Mouse (Mus musculus) hindbrain, postnatal 0 days (tissue): ENCODE measurements at regions not wholly inside any gene's neighbourhood (a gene's known extent, or its start where the extent isn't known, plus 50 kb on each side); places are given as distances from the start of the nearest gene placed in this dataset.
"Not testable (repeated sequence)": the region's sequence is repeated elsewhere in the genome, so short reads cannot be mapped to it uniquely, and the experiment has no call there.

ENCODE experiments used
- ATAC-seq: fragments of 200-750 bp; cut with Nextera tagmentation; 2 replicates; pipeline ENCODE4 v1.8.0; 2017; ENCODE audit warnings: mild to moderate bottlenecking, moderate TSS enrichment, moderate library complexity
- DNase-seq: peaks from one replicate; pipeline ENCODE4 v3.0.0-alpha.2; 2015; ENCODE audit warnings: low spot score
- H3K27ac ChIP-seq: fragments of 300-500 bp; sonication (generic); 2 replicates; pipeline ENCODE4 v1.5.1; 2014; ENCODE audit warnings: mild to moderate bottlenecking
- H3K27me3 ChIP-seq: fragments of 300-500 bp; sonication (generic); 2 replicates; pipeline ENCODE4 v1.6.1; 2014; ENCODE audit warnings: low read length, mixed read lengths; ENCODE audit not compliant: insufficient read depth
- H3K36me3 ChIP-seq: fragments of 300-500 bp; sonication (generic); 2 replicates; pipeline ENCODE4 v1.6.1; 2014; ENCODE audit warnings: low read length, mixed read lengths; ENCODE audit not compliant: insufficient read depth
- H3K4me1 ChIP-seq: fragments of 300-500 bp; sonication (generic); 2 replicates; pipeline ENCODE4 v1.6.1; 2014; ENCODE audit warnings: antibody characterized with exemption, low read length, mixed read lengths; ENCODE audit not compliant: insufficient read depth
- H3K4me2 ChIP-seq: fragments of 300-500 bp; sonication (generic); 2 replicates; pipeline ENCODE4 v1.6.1; 2014; ENCODE audit warnings: low read depth, mild to moderate bottlenecking, low read length, moderate library complexity, mixed read lengths
- H3K4me3 ChIP-seq: fragments of 300-500 bp; sonication (generic); 2 replicates; pipeline ENCODE4 v1.5.1; 2014; ENCODE audit warnings: low read length
- H3K9ac ChIP-seq: fragments of 300-500 bp; sonication (generic); replicated peaks from 2 replicates; pipeline ENCODE4 v1.6.1; 2014; ENCODE audit warnings: mild to moderate bottlenecking, low read length, moderate library complexity, mixed read lengths
- H3K9me3 ChIP-seq: fragments of 300-500 bp; sonication (generic); 2 replicates; pipeline ENCODE4 v1.6.1; 2016; ENCODE audit warnings: low read length, mixed read lengths
- CTCF ChIP-seq: IDR thresholded peaks from 2 replicates; pipeline ENCODE4 v1.5.1; 2016; ENCODE audit warnings: antibody characterized with exemption, control low read depth, low read depth
- WGBS: fragments of 180-500 bp; shearing (Covaris S2); extraction: QIAGEN DNeasy Blood & Tissue Kit; methylation state at CpG from one replicate; pipeline ENCODE4 v1.1.7; 2014; 5-methylcytosine and 5-hydroxymethylcytosine counted together

GRCm38 (mm10) chr6:24347745-24348480, 167.0 kb downstream of the Iqub start:
- 0 out of 2 replicates have a peak overlapping the region, but pooled peaks have one; percentile 1 for H3K4me3 ChIP-seq
- no peaks in the 10 kb centered on the region for H3K4me1 ChIP-seq
- no peak for TF ChIP-seq CTCF
- H3K4me2 ChIP-seq, result peak overlapping the region; percentile 16; the same call in 1 of the 2 replicates
- no peaks in the 10 kb centered on the region for H3K36me3 ChIP-seq
- H3K27me3 ChIP-seq, result no peaks in the 10 kb centered on the region
- no peak overlapping the region for H3K9ac ChIP-seq
- H3K9me3 ChIP-seq, result no peaks in the 10 kb centered on the region
- whole genome bisulfite sequencing, result 32% methylated on average over 13 of the region's 13 CpGs
- no peak; the same call in 1 of the 2 replicates for ATAC-seq
- DNase-seq, result peak; percentile 33
- H3K27ac ChIP-seq, result no peak overlapping the region

GRCm38 (mm10) chr6:24342471-24342870, 172.4 kb downstream of the Iqub start:
- Histone ChIP-seq H3K27ac (no peak overlapping the region), H3K4me3 (no peak overlapping the region), H3K4me2 (no peak overlapping the region), H3K9ac (no peak overlapping the region), H3K4me1 (no peaks in the 10 kb centered on the region), H3K36me3 (no peaks in the 10 kb centered on the region), H3K9me3 (no peaks in the 10 kb centered on the region), H3K27me3 (no peaks in the 10 kb centered on the region)
- no peak for ATAC-seq
- no peak for DNase-seq
- TF ChIP-seq CTCF, result no peak

GRCm38 (mm10) chr6:24342056-24342455, 172.8 kb downstream of the Iqub start:
- no peaks in the 10 kb centered on the region for H3K36me3 ChIP-seq
- WGBS, result 88% methylated on average over 2 of the region's 2 CpGs
- no peaks in the 10 kb centered on the region for H3K27me3 ChIP-seq
- ATAC-seq (no peak), DNase-seq (no peak)
- no peaks in the 10 kb centered on the region for H3K9me3 ChIP-seq
- H3K4me1 ChIP-seq, result no peaks in the 10 kb centered on the region
- no peak overlapping the region for H3K9ac ChIP-seq
- H3K27ac ChIP-seq, result no peak overlapping the region
- TF ChIP-seq CTCF, result no peak
- no peak overlapping the region for H3K4me2 ChIP-seq
- H3K4me3 ChIP-seq, result no peak overlapping the region

- not testable (repeated sequence) for ATAC-seq, DNase-seq
- 79% methylated on average over 4 of the region's 4 CpGs for WGBS
Measured at GRCm38 (mm10) chr6:24340107-24340506, 172.2 kb upstream of the Slc13a1 start.

GRCm38 (mm10) chr6:24325215-24325614, 157.3 kb upstream of the Slc13a1 start:
- peak; percentile 76 for DNase-seq
- H3K27ac ChIP-seq, result no peak overlapping the region
- peak; percentile 72 for ATAC-seq
- H3K4me3 ChIP-seq, result no peak overlapping the region
- H3K4me2 ChIP-seq, result no peak overlapping the region
- no peaks in the 10 kb centered on the region for H3K27me3 ChIP-seq
- no peaks in the 10 kb centered on the region for H3K36me3 ChIP-seq
- no peaks in the 10 kb centered on the region for H3K4me1 ChIP-seq
- no peaks in the 10 kb centered on the region for H3K9me3 ChIP-seq
- TF ChIP-seq CTCF, result no peak
- no peak overlapping the region for H3K9ac ChIP-seq

More at GRCm38 (mm10) chr6:24340107-24340506, 172.2 kb upstream of the Slc13a1 start:
- not testable (repeated sequence) for H3K4me3 ChIP-seq, H3K4me1 ChIP-seq, H3K27me3 ChIP-seq, H3K4me2 ChIP-seq, H3K27ac ChIP-seq, H3K9me3 ChIP-seq, H3K36me3 ChIP-seq, H3K9ac ChIP-seq

GRCm38 (mm10) chr6:24324718-24325117, 156.8 kb upstream of the Slc13a1 start:
- Histone ChIP-seq H3K4me3 (no peak overlapping the region), H3K27ac (no peak overlapping the region), H3K4me2 (no peak overlapping the region), H3K27me3 (no peaks in the 10 kb centered on the region), H3K4me1 (no peaks in the 10 kb centered on the region), H3K36me3 (no peaks in the 10 kb centered on the region), H3K9ac (no peak overlapping the region), H3K9me3 (no peaks in the 10 kb centered on the region)
- ATAC-seq (no peak), DNase-seq (no peak)
- no peak for TF ChIP-seq CTCF
- WGBS, result 52% methylated on average over 3 of the region's 3 CpGs

GRCm38 (mm10) chr6:24322371-24322770, 154.5 kb upstream of the Slc13a1 start:
- Histone ChIP-seq H3K9ac (no peak overlapping the region), H3K36me3 (no peaks in the 10 kb centered on the region), H3K27ac (no peak overlapping the region), H3K27me3 (no peaks in the 10 kb centered on the region), H3K9me3 (no peaks in the 10 kb centered on the region), H3K4me2 (no peak overlapping the region), H3K4me3 (no peak overlapping the region), H3K4me1 (no peaks in the 10 kb centered on the region)
- no peak for DNase-seq
- no peak for ATAC-seq
- WGBS, result 79% methylated on average over 3 of the region's 3 CpGs
- TF ChIP-seq CTCF, result no peak
